Mouse (Mus musculus) neural tube, embryonic 12.5 days (tissue): Measurements from ENCODE around the gene Thsd7b. TPM values are rescaled to one million over a fixed set of nuclear protein-coding genes. Genes with fewer than 3 reads are reported as not detected.
"Not testable (repeated sequence)": the region's sequence is repeated elsewhere in the genome, so short reads cannot be mapped to it uniquely, and the experiment has no call there.

ENCODE experiments used
- ATAC-seq: fragments of 200-750 bp; cut with Nextera tagmentation; 2 replicates; pipeline ENCODE4 v1.8.0; 2017; ENCODE audit warnings: low read depth, mild to moderate bottlenecking, moderate TSS enrichment, moderate library complexity; ENCODE audit not compliant: low FRiP score
- H3K27ac ChIP-seq: fragments of 300-500 bp; sonication (generic); 2 replicates; pipeline ENCODE4 v1.5.1; 2016
- H3K27me3 ChIP-seq: fragments of 300-500 bp; sonication (generic); replicated peaks from 2 replicates; pipeline ENCODE4 v1.6.1; 2016; ENCODE audit warnings: mild to moderate bottlenecking
- H3K36me3 ChIP-seq: fragments of 300-500 bp; sonication (generic); 2 replicates; pipeline ENCODE4 v1.6.1; 2016; ENCODE audit warnings: mild to moderate bottlenecking
- H3K4me1 ChIP-seq: fragments of 300-500 bp; sonication (generic); 2 replicates; pipeline ENCODE4 v1.6.1; 2016
- H3K4me2 ChIP-seq: fragments of 300-500 bp; sonication (generic); replicated peaks from 2 replicates; pipeline ENCODE4 v1.6.1; 2016; ENCODE audit warnings: mild to moderate bottlenecking
- H3K4me3 ChIP-seq: fragments of 300-500 bp; sonication (generic); 2 replicates; pipeline ENCODE4 v1.5.1; 2016
- H3K9ac ChIP-seq: fragments of 300-500 bp; sonication (generic); 2 replicates; pipeline ENCODE4 v1.6.1; 2016; ENCODE audit warnings: mild to moderate bottlenecking
- H3K9me3 ChIP-seq: fragments of 300-500 bp; sonication (generic); 2 replicates; pipeline ENCODE4 v1.6.1; 2016; ENCODE audit warnings: mild to moderate bottlenecking
- WGBS: fragments of 180-500 bp; shearing (Covaris S2); methylation state at CpG from one replicate; pipeline ENCODE4 v1.1.7; 2016; 5-methylcytosine and 5-hydroxymethylcytosine counted together
- polyA plus RNA-seq: library from polyadenylated mRNA; unstranded; fragments of >200 nt; fragmentation: Nextera tagmentation; extraction: Ambion mirVana; gene quantifications from 2 replicates; pipeline ENCODE4 v1.2.1, GENCODE M21; 2016

The Thsd7b gene
- polyA plus RNA-seq, 1 experiment from 2014 or later, result 39.5 TPM

- no peak overlapping the region for H3K4me2 ChIP-seq
- H3K9ac ChIP-seq, result no peak overlapping the region
- H3K27ac ChIP-seq, result no peak overlapping the region
- H3K9me3 ChIP-seq, result no peaks in the 10 kb centered on the region
- H3K36me3 ChIP-seq, result no peaks in the 10 kb centered on the region
- no peak overlapping the region for H3K4me3 ChIP-seq
- 75% methylated on average over 3 of the region's 3 CpGs for WGBS
- H3K27me3 ChIP-seq, result no peaks in the 10 kb centered on the region
- no peak for ATAC-seq
- H3K4me1 ChIP-seq, result no peaks in the 10 kb centered on the region
Measured at GRCm38 (mm10) chr1:130217404-130217803, 944.3 kb downstream of the Thsd7b start.

- Histone ChIP-seq H3K36me3 (no peaks in the 10 kb centered on the region), H3K4me3 (no peak overlapping the region), H3K4me1 (no peaks in the 10 kb centered on the region), H3K9me3 (no peaks in the 10 kb centered on the region), H3K27ac (no peak overlapping the region), H3K9ac (no peak overlapping the region), H3K4me2 (no peak overlapping the region), H3K27me3 (no peaks in the 10 kb centered on the region)
- 83% methylated on average over 2 of the region's 2 CpGs for WGBS
- ATAC-seq, result no peak
Measured at GRCm38 (mm10) chr1:130222904-130223303, 949.8 kb downstream of the Thsd7b start.

GRCm38 (mm10) chr1:130245563-130245962 is 972.5 kb downstream of the Thsd7b start:
- no peak for ATAC-seq
- Histone ChIP-seq H3K4me3 (no peak overlapping the region), H3K4me2 (no peak overlapping the region), H3K36me3 (no peaks in the 10 kb centered on the region), H3K9ac (no peak overlapping the region), H3K4me1 (no peaks in the 10 kb centered on the region), H3K9me3 (peaks cover 3% of the 10 kb centered on the region; the same call in 1 of the 2 replicates), H3K27me3 (no peaks in the 10 kb centered on the region), H3K27ac (no peak overlapping the region)
- 75% methylated on average over 3 of the region's 3 CpGs for WGBS

GRCm38 (mm10) chr1:130246264-130246663 is 973.2 kb downstream of the Thsd7b start:
- H3K27me3 ChIP-seq, H3K27ac ChIP-seq, H3K4me2 ChIP-seq, H3K4me3 ChIP-seq, H3K9me3 ChIP-seq, H3K9ac ChIP-seq, H3K4me1 ChIP-seq, ATAC-seq, H3K36me3 ChIP-seq: not testable (repeated sequence)
- WGBS, result 72% methylated on average over 4 of the region's 4 CpGs

DNA sequence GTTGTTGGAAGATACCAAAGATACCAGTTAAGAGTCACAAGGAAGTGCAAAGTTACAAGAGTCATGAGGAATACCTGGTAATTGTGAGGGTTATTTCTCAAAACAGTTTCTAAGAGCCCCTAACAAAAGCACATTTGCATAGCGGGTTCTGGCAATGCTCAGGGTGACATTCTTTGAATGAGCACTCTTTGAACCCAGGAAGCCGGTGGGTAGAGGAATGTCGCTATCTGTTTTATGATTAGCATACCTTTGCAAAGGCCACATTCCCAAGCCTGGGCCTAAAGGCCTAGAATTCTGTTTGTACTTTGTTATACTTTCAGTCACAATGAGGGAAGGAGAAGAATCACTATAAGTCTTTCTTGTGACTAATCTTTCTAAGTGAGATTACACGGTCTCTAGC is 973.8 kb downstream of the Thsd7b start:
- H3K27me3 ChIP-seq, H3K4me2 ChIP-seq, H3K36me3 ChIP-seq, H3K9ac ChIP-seq, H3K27ac ChIP-seq, ATAC-seq, H3K4me3 ChIP-seq, H3K9me3 ChIP-seq, H3K4me1 ChIP-seq: not testable (repeated sequence)
- 89% methylated on average over 4 of the region's 4 CpGs for WGBS

- no peaks in the 10 kb centered on the region for H3K27me3 ChIP-seq
- no peaks in the 10 kb centered on the region for H3K36me3 ChIP-seq
- no peaks in the 10 kb centered on the region for H3K9me3 ChIP-seq
- no peaks in the 10 kb centered on the region for H3K4me1 ChIP-seq
- H3K4me2 ChIP-seq, result no peak overlapping the region
- H3K4me3 ChIP-seq, result no peak overlapping the region
- no peak overlapping the region for H3K27ac ChIP-seq
- WGBS, result 60% methylated on average over 6 of the region's 6 CpGs
- H3K9ac ChIP-seq, result no peak overlapping the region
- ATAC-seq, result 0 out of 2 replicates have a peak, but pooled peaks have one; percentile 48
Measured at GRCm38 (mm10) chr1:130262046-130262445, 988.9 kb downstream of the Thsd7b start.
